Mouse (Mus musculus): ENCODE measurements around the gene Sec24a. TPM values are rescaled to one million over a fixed set of nuclear protein-coding genes. Genes with fewer than 3 reads are reported as not detected.
"Not testable (repeated sequence)": the region's sequence is repeated elsewhere in the genome, so short reads cannot be mapped to it uniquely, and the experiment has no call there.

Gene Sec24a
- polyA plus RNA-seq, 1 experiment: 11.0 TPM

- Histone ChIP-seq H3K27me3 (ENCODE audit: control insufficient read depth, insufficient read depth, low read length) (no peaks in the 10 kb centered on the region), H3K27ac (ENCODE audit: insufficient read depth, low read length) (no peak overlapping the region), H3K4me3 (replicated peaks; ENCODE audit: insufficient read depth, low read depth, low read length) (no peak overlapping the region), H3K4me1 (ENCODE audit: control insufficient read depth, insufficient read depth, low read length) (no peaks in the 10 kb centered on the region)
- no peak for TF ChIP-seq POLR2A (IDR thresholded peaks at IDR 0.05; ENCODE audit: borderline replicate concordance, insufficient read depth, low read length)
- TF ChIP-seq CTCF (IDR thresholded peaks at IDR 0.05; ENCODE audit: borderline replicate concordance, insufficient read depth, low read depth, low read length): no peak
- DNase-seq: no peak
- 39% methylated on average over 8 of the region's 8 CpGs for WGBS
These were observed 37.3 kb upstream of the Sec24a start for GRCm38 (mm10) chr11:51800634-51801325.

- no peak overlapping the region for H3K27ac ChIP-seq (ENCODE audit: insufficient read depth, low read length)
- WGBS: 43% methylated on average over 4 of the region's 4 CpGs
- no peaks in the 10 kb centered on the region for H3K27me3 ChIP-seq (ENCODE audit: control insufficient read depth, insufficient read depth, low read length)
- peak in 1 of 2 experiments; percentile 60 for DNase-seq
- H3K4me1 ChIP-seq (ENCODE audit: control insufficient read depth, insufficient read depth, low read length): no peaks in the 10 kb centered on the region
- TF ChIP-seq POLR2A (IDR thresholded peaks at IDR 0.05; ENCODE audit: borderline replicate concordance, insufficient read depth, low read length): no peak
- no peak for TF ChIP-seq CTCF (IDR thresholded peaks at IDR 0.05; ENCODE audit: borderline replicate concordance, insufficient read depth, low read depth, low read length)
- no peak overlapping the region for H3K4me3 ChIP-seq (replicated peaks; ENCODE audit: insufficient read depth, low read depth, low read length)
These were observed 32.8 kb upstream of the Sec24a start for GRCm38 (mm10) chr11:51796272-51796671.

- Histone ChIP-seq H3K27me3 (ENCODE audit: control insufficient read depth, insufficient read depth, low read length) (no peaks in the 10 kb centered on the region), H3K27ac (ENCODE audit: insufficient read depth, low read length) (no peak overlapping the region), H3K4me3 (replicated peaks; ENCODE audit: insufficient read depth, low read depth, low read length) (no peak overlapping the region), H3K4me1 (ENCODE audit: control insufficient read depth, insufficient read depth, low read length) (no peaks in the 10 kb centered on the region)
- DNase-seq: no peak
- WGBS: 96% methylated on average over 7 of the region's 7 CpGs
- TF ChIP-seq CTCF (IDR thresholded peaks at IDR 0.05; ENCODE audit: borderline replicate concordance, insufficient read depth, low read depth, low read length) (no peak), POLR2A (IDR thresholded peaks at IDR 0.05; ENCODE audit: borderline replicate concordance, insufficient read depth, low read length) (no peak)
These were observed 27.2 kb upstream of the Sec24a start for GRCm38 (mm10) chr11:51790662-51791061.

- 88% methylated on average over 4 of the region's 4 CpGs for WGBS
These were observed 26.3 kb upstream of the Sec24a start for GRCm38 (mm10) chr11:51789735-51790134.

GRCm38 (mm10) chr11:51785926-51786325, 22.5 kb upstream of the Sec24a start:
- H3K4me1 ChIP-seq (ENCODE audit: control insufficient read depth, insufficient read depth, low read length): no peaks in the 10 kb centered on the region
- no peak overlapping the region for H3K4me3 ChIP-seq (replicated peaks; ENCODE audit: insufficient read depth, low read depth, low read length)
- WGBS: 89% methylated on average over 6 of the region's 6 CpGs
- H3K27me3 ChIP-seq (ENCODE audit: control insufficient read depth, insufficient read depth, low read length): no peaks in the 10 kb centered on the region
- DNase-seq: no peak
- TF ChIP-seq POLR2A (IDR thresholded peaks at IDR 0.05; ENCODE audit: borderline replicate concordance, insufficient read depth, low read length): no peak
- TF ChIP-seq CTCF (IDR thresholded peaks at IDR 0.05; ENCODE audit: borderline replicate concordance, insufficient read depth, low read depth, low read length): peak; percentile 48; the same call in 1 of the 2 replicates
- H3K27ac ChIP-seq (ENCODE audit: insufficient read depth, low read length): no peak overlapping the region

More at GRCm38 (mm10) chr11:51789735-51790134, 26.3 kb upstream of the Sec24a start:
- not testable (repeated sequence) for H3K4me3 ChIP-seq (replicated peaks; ENCODE audit: insufficient read depth, low read depth, low read length); DNase-seq; H3K27ac ChIP-seq (ENCODE audit: insufficient read depth, low read length); H3K27me3 ChIP-seq (ENCODE audit: control insufficient read depth, insufficient read depth, low read length); H3K4me1 ChIP-seq (ENCODE audit: control insufficient read depth, insufficient read depth, low read length)

- WGBS: 91% methylated on average over 6 of the region's 6 CpGs
- no peaks in the 10 kb centered on the region for H3K27me3 ChIP-seq (ENCODE audit: control insufficient read depth, insufficient read depth, low read length)
- H3K27ac ChIP-seq (ENCODE audit: insufficient read depth, low read length): no peak overlapping the region
- TF ChIP-seq CTCF (IDR thresholded peaks at IDR 0.05; ENCODE audit: borderline replicate concordance, insufficient read depth, low read depth, low read length) (no peak), POLR2A (IDR thresholded peaks at IDR 0.05; ENCODE audit: borderline replicate concordance, insufficient read depth, low read length) (no peak)
- H3K4me1 ChIP-seq (ENCODE audit: control insufficient read depth, insufficient read depth, low read length): no peaks in the 10 kb centered on the region
- DNase-seq: no peak
- H3K4me3 ChIP-seq (replicated peaks; ENCODE audit: insufficient read depth, low read depth, low read length): no peak overlapping the region
These were observed 19.3 kb upstream of the Sec24a start for GRCm38 (mm10) chr11:51782721-51783120.

GRCm38 (mm10) chr11:51780773-51781267, 17.4 kb upstream of the Sec24a start:
- H3K4me1 ChIP-seq (ENCODE audit: control insufficient read depth, insufficient read depth, low read length): no peaks in the 10 kb centered on the region
- no peak for TF ChIP-seq POLR2A (IDR thresholded peaks at IDR 0.05; ENCODE audit: borderline replicate concordance, insufficient read depth, low read length)
- no peak for TF ChIP-seq CTCF (IDR thresholded peaks at IDR 0.05; ENCODE audit: borderline replicate concordance, insufficient read depth, low read depth, low read length)
- no peak overlapping the region for H3K4me3 ChIP-seq (replicated peaks; ENCODE audit: insufficient read depth, low read depth, low read length)
- H3K27ac ChIP-seq (ENCODE audit: insufficient read depth, low read length): no peak overlapping the region
- no peak for DNase-seq
- H3K27me3 ChIP-seq (ENCODE audit: control insufficient read depth, insufficient read depth, low read length): no peaks in the 10 kb centered on the region
- WGBS: 89% methylated on average over 9 of the region's 9 CpGs

- TF ChIP-seq POLR2A (IDR thresholded peaks at IDR 0.05; ENCODE audit: borderline replicate concordance, insufficient read depth, low read length): no peak
- TF ChIP-seq CTCF (IDR thresholded peaks at IDR 0.05; ENCODE audit: borderline replicate concordance, insufficient read depth, low read depth, low read length): no peak
- no peak for DNase-seq
- Histone ChIP-seq H3K27me3 (ENCODE audit: control insufficient read depth, insufficient read depth, low read length) (no peaks in the 10 kb centered on the region; the same call in 1 of the 2 replicates), H3K4me3 (replicated peaks; ENCODE audit: insufficient read depth, low read depth, low read length) (no peak overlapping the region), H3K4me1 (ENCODE audit: control insufficient read depth, insufficient read depth, low read length) (no peaks in the 10 kb centered on the region), H3K27ac (ENCODE audit: insufficient read depth, low read length) (no peak overlapping the region)
- WGBS: 92% methylated on average over 5 of the region's 5 CpGs
These were observed 14.0 kb upstream of the Sec24a start for GRCm38 (mm10) chr11:51777478-51777877.
